Mouse (Mus musculus) heart, postnatal 14 days (tissue): ENCODE results near the gene Prr5. TPM values are rescaled to one million over a fixed set of nuclear protein-coding genes. Genes with fewer than 3 reads are reported as not detected.

Experiments
- DNase-seq, 2 experiments: peaks; one replicate each; pipeline ENCODE4 v3.0.0; 2021 to 2022
- intact Hi-C: fragments of 180-260 bp; cut with DNase I; formaldehyde crosslinking; loops from one replicate; pipeline ENCODE4 v1.15.1; 2025
- total RNA-seq, 2 experiments: library from RNA; stranded (reverse); gene quantifications; 2 replicates each; pipeline ENCODE4 v1.2.3; 2021

Prr5 gene
- total RNA-seq, 2 experiments from 2014 or later = 5.6 to 8.3 TPM

DNA sequence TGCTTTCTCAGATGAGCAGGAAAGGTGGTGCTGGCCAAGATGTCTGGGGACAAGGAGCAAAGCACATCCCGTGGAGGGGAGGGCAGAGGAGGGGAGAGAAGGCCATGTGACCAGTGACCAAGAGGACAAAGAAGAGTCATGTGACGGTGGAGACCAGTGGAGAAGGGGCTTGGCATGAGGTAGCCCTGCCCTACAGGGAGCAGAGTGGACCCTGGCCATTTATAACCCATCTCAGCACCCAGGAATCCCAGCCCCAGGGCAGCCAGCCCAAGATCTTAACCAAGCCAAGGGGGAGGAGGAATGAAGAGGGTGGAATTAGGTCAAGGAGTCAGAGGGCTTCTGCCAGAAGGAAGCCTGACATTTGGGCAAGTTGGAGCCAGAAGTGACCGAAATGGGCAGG is 3.2 kb downstream of the Prr5 start:
- intact Hi-C loops = loop anchor here (10.0 kb wide), 3 partner anchors 82 to 252 kb away; partner anchors contain the start of genes Gm29666 and Nup50
- DNase-seq = peak in 1 of 2 experiments; percentile 48

DNA sequence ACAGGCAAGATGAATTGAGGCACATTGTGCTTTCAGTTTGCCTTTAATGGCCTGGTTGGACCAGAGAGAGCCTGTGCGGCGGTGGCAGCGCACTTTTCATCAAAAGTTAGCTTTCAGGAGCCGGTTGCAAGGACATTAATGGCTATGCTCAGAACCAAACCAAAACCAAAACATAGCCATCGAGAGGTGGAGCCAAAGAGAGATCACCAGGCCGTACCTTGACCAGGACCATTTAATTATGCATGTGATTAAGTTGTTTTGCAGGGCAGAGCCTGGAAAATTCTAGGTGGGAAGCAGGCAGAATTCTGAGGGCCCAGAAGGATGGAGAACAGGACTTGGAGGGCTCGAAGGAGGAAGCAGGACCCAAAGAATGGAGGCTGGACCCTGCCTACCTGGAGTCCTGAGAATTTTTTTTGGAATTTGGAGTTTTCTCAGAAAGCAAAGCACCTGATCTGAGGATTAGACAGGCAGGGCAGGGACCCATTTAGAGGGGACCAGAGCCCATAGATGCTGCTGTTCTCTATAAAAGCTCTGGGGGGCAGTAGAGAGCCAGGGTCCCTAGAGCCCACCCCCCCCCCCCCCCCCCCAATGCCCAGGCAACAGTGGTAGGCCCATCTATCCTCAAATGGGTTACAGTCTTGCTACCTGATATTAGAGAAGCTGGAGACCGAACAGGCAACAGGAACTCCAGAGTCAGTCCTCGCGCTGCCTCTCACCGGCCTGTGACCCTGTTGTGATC is 5.1 kb downstream of the Prr5 start:
- intact Hi-C loops = loop anchor here (10.0 kb wide), 3 partner anchors 80 to 250 kb away; partner anchors contain the start of genes Gm29666 and Nup50
- DNase-seq = no peak

DNA sequence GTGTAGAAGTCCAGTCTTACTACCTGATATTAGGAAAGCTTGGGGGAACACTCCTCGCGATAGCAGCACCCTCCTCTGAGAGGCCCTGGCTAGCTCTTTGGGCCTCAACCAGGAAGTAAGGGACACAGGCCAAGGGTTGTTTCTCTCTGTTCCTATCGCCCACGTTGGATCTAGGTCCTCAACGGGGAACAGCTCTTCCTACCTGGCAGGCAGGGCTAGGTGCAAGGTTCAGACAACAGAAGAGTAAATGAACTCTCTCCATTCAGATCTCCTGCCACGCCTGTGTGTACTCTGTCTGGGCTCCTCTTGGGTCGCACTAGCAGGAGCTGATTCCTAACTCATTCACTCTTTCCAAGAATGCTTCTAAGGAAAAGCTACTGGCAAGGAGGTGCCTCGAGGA is 5.9 kb downstream of the Prr5 start:
- DNase-seq = no peak
- intact Hi-C loops = loop anchor here (10.0 kb wide), 3 partner anchors 79 to 249 kb away; partner anchors contain the start of genes Gm29666 and Nup50

DNA sequence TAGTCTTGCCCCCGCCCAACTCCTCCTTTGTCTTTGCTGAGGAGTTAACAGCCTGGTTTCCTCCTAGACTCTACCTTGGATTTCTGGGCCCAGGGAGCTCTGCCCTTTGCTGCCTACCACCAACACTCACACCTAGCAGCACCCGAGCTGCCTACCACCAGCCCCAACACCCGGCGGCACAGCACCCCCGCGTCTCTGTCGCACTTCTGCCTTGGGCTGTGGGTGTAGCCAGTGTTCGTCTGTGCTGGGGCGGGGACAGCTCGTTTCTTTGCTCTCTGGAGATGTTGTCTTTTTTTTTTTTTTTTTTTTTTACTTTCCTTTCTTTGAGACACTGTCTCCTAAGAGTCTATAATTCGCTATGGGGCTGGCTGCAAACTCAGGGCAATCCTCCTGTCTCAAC is 8.5 kb downstream of the Prr5 start:
- intact Hi-C loops = loop anchor here (10.0 kb wide), 3 partner anchors 77 to 247 kb away; partner anchors contain the start of genes Gm29666 and Nup50
- DNase-seq = no peak

DNA sequence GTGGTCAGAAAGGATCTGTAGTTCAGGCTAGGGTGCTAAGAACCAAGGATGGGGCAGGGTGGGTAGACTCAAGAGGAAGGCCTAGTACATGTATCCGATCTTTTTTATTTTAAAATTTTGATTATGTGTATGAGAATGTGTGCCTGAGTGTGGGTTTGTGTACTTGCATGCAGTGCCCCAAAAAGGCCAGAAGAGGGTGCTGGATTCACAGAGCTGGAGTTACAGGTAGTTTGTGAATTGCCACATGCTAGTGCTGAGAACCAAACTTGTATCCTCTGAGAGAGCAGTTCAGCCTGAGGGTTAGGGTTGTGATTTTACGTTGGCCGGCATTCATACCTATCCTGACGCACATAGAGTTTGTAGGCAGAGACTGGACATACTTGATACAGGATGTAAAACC is 9.7 kb downstream of the Prr5 start:
- intact Hi-C loops = loop anchor here (10.0 kb wide), 3 partner anchors 76 to 246 kb away; partner anchors contain the start of genes Gm29666 and Nup50

DNA sequence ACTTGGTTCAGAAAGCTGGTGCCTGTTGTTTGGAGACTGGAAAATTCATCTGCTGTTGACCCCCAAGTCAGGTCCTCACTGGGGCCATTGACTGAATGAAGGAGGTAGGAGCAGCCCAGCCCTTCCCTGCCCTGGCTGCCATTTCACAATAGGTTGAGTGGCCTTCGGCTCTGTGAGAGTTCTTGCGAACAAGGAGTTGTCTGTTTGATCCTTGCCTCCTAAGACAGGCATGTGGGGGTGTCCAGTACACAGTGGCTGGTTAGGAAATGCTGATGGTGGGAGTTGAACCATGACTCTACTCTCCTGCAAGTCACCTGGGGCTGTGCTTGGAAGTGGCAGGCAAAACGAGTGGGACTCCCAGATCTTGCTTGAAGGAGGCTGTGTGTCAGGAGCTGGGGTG is 10.4 kb downstream of the Prr5 start:
- no peak for DNase-seq
- intact Hi-C loops = loop anchor here (10.0 kb wide), 3 partner anchors 75 to 245 kb away; partner anchors contain the start of genes Gm29666 and Nup50

More for the DNA sequence above, 9.7 kb downstream of the Prr5 start:
- no peak for DNase-seq

DNA sequence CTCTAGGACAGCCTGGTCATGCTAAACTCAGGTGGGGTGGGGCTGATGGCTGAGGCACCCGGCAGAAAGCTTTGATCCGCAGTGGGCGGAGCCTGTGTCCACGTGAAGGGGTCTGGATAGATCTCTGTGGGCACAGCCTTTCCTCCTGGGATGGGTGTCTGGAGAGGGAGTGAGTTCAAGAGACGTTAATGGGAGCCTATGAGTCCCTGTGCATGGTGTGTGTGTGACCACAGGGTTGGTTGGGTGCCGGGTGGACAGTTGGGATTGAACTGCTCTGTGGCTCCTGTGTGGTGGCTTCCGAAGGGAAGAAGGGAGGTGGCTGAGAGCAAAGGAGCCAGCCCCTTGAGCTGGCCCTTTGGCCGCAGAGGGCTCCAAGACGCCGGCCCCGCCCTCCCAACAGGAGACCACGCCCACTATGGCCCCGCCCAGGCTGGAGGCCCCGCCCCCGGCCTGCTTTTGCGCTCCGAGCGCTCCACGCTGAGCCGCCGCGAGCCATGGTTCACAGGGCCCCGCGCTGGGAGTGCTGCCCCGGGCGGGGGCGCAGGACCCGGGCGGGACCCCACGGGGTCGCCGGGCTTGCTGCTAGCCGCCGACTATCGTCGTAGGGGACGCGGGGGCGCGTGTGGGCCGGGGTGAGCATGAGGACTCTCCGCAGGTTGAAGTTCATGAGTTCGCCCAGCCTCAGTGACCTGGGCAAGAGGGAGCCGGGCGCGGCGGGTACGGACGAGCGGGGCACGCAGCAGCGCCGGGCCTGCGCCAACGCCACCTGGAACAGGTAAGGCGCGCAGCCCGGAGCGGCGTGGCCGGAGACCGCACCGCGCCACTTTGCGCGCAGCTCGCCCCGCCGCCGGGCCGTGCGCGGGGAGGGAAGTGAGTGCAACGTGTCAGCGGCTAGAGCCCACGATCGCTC is 11.4 kb downstream of the Prr5 start:
- DNase-seq = peak; percentile 93 to 97
- intact Hi-C loops = no loop called here

DNA sequence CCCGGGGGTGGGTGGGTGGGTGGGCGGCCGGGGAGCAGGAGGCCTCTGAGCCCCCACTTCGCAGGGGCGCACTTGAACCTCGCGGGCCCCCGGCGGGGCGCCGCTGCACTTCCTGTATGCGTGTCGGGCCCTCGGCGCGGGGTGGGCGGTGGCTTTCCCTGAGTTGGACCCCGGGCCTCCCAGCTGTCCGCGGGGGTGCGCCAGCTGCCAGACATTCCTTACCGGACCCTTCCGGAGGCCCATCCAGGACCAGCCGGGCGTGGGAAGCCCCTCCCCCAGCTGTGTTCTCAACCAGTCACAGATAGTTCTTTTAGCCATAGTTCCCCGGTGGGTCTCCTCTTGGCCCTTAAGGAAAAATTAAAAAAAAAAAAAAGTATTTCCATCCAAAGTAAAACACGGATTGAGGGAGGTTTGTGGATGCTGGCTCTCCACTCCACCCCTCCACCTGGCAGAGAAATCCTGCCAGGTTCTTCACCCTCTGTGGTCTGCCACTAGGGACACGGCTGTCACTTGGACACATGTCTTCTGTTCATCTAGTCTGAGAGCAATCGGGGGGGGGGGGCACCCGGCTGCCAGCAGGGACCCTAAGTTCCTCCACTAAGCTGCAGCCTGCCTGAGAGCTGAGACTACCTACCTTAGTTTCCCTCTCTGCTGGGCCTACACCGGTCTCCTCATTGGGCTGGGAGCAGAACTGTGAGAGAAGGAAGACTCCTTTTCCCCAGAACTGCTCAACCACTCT is 12.2 kb downstream of the Prr5 start:
- intact Hi-C loops = no loop called here
- DNase-seq = peak; percentile 64 to 65

DNA sequence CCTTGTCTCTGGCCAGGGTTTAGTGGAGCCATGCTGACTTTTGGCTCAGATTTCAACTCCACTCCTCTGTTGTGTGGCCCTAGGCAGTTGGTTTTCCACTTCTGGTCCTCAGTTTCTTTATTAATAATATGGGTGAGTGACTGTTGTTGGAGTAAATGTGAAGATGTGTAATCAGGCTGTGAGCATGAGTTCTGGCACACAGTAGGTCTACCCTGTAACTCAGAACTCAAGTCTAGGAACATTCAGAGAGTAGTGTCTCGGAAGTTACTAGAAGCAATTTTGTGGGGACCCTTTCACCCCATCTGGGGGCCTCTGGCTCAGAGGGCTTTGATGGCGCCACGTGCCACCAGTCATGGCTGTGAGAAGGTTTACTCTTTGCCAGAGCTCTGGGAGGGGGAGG is 12.8 kb downstream of the Prr5 start:
- intact Hi-C loops = no loop called here

DNA sequence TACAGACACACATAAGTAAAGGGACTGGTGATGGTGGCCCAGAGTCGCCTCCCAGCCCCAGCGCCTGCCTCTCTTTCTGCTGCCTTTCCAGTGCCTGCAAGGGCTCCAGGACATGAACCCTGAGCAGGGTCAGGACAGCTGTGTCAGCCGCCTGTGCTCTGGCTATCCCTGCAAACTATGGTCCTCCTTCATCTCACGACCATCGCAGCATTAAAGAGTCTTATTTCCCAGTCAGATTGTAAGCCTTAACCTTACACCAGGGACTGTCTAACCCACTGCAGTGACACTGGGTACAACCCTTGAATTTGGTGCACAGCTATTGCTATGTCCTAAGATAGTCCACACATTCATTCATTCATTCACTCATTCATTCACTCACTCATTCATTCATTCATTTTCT is 13.4 kb downstream of the Prr5 start:
- intact Hi-C loops = no loop called here
- DNase-seq = no peak

More for the DNA sequence above, 12.8 kb downstream of the Prr5 start:
- no peak for DNase-seq

DNA sequence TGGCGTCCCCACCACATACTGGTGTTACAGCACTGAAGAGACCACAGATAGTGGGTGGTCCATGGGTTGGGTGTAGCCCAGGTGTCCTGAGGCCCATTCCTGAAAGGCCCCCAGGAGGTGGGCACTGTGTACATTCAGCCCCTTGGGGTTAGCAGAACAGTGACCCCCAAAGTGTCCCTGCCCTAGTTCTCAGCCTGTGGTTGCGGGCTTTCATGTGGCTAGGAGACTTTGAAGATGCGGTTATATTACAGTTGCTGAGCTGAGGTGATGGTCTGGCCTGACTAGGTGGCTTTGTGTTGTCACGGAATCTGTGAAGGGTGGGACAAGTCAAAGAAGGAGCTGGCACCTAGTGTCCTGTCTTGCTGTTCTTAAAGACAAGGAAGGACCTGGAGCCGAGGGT is 15.1 kb downstream of the Prr5 start:
- intact Hi-C loops = no loop called here

DNA sequence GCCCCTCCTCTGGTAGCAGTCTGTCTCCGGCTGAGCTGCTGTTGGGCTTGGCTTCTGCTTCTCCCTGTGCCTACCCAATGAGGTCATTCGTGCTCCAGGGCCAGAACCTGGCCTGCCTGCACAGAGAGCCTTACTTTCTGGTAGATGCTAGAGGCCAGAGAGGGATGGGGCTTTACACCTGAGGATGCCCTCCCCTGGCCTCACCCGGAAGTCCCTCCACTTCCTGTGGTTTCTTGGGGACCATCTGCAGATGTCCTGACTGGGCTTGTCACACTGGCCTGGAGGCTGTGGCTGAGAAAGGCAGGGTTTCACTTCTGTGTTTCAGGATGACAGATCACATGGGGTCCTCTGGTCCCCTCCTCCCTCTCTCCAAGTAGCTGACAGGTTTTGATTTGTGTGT is 16.0 kb downstream of the Prr5 start:
- intact Hi-C loops = no loop called here
- no peak for DNase-seq

More for the DNA sequence above, 15.1 kb downstream of the Prr5 start:
- DNase-seq = no peak

DNA sequence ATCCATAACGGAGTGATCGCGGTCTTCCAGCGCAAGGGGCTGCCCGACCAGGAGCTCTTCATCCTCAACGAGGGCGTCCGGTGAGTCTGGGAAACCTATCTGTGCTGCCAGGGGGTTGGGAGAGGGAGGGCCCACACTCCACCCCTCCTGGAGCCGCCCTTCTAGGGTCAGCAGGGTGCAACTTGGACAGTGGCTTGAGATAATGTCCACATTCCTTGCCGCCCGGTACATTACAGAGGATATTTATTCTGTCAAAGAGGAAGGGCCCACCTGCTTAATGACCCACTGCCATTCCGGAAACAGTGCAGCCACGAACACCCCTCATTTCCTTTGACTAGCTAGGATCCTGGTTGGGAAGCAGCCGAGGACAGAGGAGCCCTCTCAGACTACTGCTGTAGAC is 18.5 kb downstream of the Prr5 start:
- intact Hi-C loops = no loop called here
- DNase-seq = peak in 1 of 2 experiments; percentile 28

DNA sequence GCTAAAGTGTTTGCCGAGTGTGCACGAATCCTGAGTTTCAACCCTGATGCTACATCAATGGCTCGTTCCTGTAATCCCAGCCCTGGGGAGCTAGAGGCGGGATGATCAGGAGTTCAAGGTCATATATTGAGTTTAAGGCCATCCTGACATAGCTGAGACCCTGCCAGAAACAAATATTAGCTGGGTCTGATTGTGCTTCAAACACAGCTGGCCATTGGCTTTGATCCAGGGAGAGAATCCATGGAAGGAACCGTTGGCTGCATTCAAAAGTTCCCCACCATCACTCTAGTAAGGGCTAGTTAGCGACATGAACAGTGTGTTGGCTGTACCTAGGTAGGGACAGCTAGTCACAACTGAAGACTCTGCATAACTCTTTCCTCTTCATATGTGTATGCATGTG is 19.9 kb downstream of the Prr5 start:
- intact Hi-C loops = no loop called here
- no peak for DNase-seq

DNA sequence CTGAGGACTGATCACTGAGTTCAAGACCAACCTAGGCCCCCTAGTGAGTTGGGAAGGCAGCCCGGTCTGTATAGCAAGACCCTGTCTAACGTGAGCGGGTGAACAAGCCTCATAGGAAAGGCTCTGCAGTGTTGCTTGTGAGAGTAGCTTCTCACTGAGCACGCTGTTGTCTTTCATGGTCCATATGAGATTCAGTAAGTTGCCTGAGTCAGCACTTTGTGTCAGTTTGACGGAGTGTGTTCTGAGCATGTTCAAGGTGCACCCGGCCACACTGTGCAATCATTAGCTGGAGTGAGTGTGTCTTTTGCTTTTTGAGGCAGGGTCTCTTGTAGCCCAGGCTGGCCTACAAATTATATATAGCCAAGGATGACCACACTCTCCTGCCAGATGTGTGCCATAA is 22.1 kb downstream of the Prr5 start:
- intact Hi-C loops = no loop called here
- no peak for DNase-seq

DNA sequence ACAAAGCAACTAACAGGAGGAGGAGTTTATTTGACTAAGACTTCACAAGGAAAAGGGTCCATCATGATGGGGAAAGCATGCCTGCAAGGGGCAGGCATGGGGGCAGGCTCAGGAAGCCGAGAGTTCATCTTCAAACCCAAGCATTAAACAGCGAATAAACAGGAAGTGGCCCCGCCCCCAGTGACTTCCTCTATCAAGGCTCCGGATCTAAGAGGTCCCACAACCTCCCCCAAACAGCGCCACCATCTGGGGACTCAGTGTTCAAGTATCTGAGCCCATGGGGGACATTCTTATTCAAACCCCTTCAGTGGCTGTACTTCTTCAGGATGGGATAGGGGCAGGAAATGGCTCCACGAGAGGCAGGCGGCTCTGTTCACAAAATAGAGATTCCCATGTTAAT is 23.2 kb downstream of the Prr5 start:
- intact Hi-C loops = no loop called here
- DNase-seq = no peak

DNA sequence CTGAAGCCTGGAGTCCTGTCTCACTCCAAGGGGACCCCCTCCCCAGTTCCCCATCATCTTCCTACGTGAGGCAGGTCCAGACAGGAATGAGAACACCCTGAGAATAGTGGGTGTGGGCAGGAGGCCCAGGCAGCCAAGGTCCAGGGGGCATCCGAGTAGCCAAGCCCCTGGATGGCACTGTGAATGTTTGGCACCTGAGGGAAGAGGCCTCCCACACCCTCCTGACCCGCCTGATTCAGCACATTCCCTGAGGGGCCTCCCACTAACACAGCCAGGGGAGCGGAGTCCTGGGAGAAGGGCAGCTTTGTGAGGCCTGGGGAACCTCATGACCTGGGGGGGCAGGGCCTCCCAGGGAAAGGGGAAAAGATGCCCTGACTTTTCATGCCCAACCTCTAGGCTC is 26.6 kb downstream of the Prr5 start:
- no peak for DNase-seq
- intact Hi-C loops = no loop called here

DNA sequence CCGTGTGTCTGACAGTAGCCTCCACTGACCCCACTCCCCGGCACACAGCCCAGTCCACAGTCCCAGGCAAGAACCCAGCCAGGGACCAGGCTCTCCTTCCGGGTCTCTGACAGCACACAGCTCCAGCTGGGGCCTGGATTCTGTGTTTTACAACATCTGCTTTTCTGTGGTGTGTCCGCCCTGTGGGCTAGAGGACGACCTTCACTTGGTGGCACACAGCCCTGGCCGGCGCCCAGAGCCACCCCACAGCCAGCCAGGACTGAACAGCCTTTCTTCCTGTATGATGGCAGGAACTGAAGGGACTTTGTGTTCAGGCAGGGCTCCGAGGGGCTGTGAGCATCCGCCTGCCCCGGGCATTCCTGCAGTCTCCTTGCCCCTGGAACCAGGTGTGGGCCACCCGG is 28.2 kb downstream of the Prr5 start:
- DNase-seq = peak; percentile 79 to 82
- intact Hi-C loops = no loop called here

DNA sequence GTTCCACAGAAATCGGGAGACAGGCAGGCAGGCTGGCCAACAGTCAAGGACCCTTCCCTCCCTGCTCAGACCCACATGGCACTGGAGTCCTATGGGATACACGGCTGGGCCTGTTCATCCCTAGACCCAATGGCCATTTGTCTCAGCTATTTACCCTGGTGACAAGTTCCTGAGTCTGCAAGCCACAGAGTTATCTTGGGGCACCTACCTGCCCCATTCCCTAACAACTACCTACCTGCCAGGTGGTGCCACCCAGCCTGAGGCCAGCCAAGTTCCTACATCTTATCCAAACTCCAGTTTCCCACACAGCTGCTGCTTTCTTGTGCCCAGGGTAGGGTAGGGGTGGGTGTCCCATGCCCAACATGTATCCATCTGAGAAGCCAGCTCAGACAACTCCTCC is 28.8 kb downstream of the Prr5 start:
- no peak for DNase-seq
- intact Hi-C loops = no loop called here

DNA sequence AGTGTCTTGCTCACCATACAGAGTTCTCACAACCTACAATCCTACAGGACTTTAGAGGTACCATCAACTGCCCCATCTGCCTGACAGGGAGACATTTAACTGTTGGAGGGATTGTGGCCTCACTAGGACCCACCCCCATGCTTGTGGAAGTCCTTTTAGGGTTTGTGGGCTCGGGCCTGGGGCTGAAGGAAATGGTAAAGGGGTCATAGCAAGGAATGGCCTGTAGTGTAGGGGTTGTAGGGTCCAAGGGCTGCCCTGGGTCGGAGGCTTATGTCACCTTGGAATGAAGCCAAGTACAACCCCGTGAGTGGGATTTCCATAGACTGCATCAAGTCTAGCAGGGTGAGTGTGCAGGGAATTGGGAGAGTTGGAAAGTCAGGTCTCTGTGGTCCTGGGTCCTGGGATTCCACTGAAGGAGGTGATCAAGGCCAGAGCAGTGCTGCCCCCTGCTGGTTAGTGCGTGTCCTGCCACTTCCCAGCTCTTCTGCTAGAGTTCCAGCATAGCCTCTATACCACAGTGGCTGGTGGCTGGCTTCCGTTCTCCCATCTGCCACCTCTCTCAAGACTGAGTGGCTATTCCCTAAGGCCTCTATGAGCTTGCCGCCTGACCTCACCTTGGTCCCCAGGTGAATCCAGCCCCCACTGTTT is 30.9 kb downstream of the Prr5 start:
- intact Hi-C loops = loop anchor here (1.0 kb wide), 1 partner anchor 29 kb away; no protein-coding TSS in a partner anchor
- DNase-seq = peak; percentile 79 to 80
